Mouse (Mus musculus): ENCODE results near the gene Insl3. TPM values are rescaled to one million over a fixed set of nuclear protein-coding genes. Genes with fewer than 3 reads are reported as not detected.

The Insl3 gene
- total RNA-seq, 2 experiments from 2014 or later: 2.6 to 3.0 TPM

Other genes with a start within 250 kb of the Insl3 start
- 100 to 1,000 TPM; 179 to 181 TPM for gene Abhd8, start 225.6 kb upstream of the Insl3 start, total RNA-seq (2021)
- gene Mrpl34, start 224.3 kb upstream of the Insl3 start, total RNA-seq (2021): 10 to 100 TPM; 52.6 to 62.7 TPM
- 100 to 1,000 TPM; 104 to 110 TPM for gene Dda1, start 220.0 kb upstream of the Insl3 start, total RNA-seq (2021)
- 10 to 100 TPM; 60.1 to 62.4 TPM for gene Ano8, start 203.3 kb upstream of the Insl3 start, total RNA-seq (2021)
- 10 to 100 TPM; 30.6 to 33.3 TPM for gene Gtpbp3, start 201.1 kb upstream of the Insl3 start, total RNA-seq (2021)
- 1 to 10 TPM; 7.2 to 7.6 TPM for gene Plvap, start 177.5 kb upstream of the Insl3 start, total RNA-seq (2021)
- not detected for gene Ccdc194, start 163.5 kb upstream of the Insl3 start, total RNA-seq (2021)
- gene Bst2, start 151.8 kb upstream of the Insl3 start, total RNA-seq (2021): 1 to 10 TPM; 3.4 to 5.5 TPM
- gene Mvb12a, start 146.3 kb upstream of the Insl3 start, total RNA-seq (2021): 10 to 100 TPM; 33.8 to 36.2 TPM
- gene Tmem221, start 130.3 kb upstream of the Insl3 start, total RNA-seq (2021): under 1 TPM in 1 of 2 experiments, not detected in 1; 0.35 TPM
- gene Nxnl1, start 122.6 kb upstream of the Insl3 start, total RNA-seq (2021): under 1 TPM; 0.12 to 0.21 TPM
- gene Slc27a1, start 120.3 kb upstream of the Insl3 start, total RNA-seq (2021): 100 to 1,000 TPM in 1 of 2 experiments, 10 to 100 TPM in 1; 90.9 to 101 TPM
- 10 to 100 TPM; 59.0 to 61.6 TPM for gene Pgls, start 97.0 kb upstream of the Insl3 start, total RNA-seq (2021)
- 1 to 10 TPM; 2.6 to 2.7 TPM for gene Fam129c, start 91.6 kb upstream of the Insl3 start, total RNA-seq (2021)
- gene Colgalt1, start 78.2 kb upstream of the Insl3 start, total RNA-seq (2021): 10 to 100 TPM; 58.4 to 62.9 TPM
- 100 to 1,000 TPM; 268 to 281 TPM for gene Unc13a, start 17.5 kb upstream of the Insl3 start, total RNA-seq (2021)
- gene Jak3, start 12.9 kb upstream of the Insl3 start, total RNA-seq (2021): 1 to 10 TPM; 7.1 to 7.7 TPM
- under 1 TPM; 0.23 to 0.48 TPM for gene B3gnt3, start 12.6 kb downstream of the Insl3 start, total RNA-seq (2021)
- 10 to 100 TPM; 83.1 to 86.4 TPM for gene Fcho1, start 36.5 kb downstream of the Insl3 start, total RNA-seq (2021)
- gene Zfp709, start 192.8 kb downstream of the Insl3 start, total RNA-seq (2021): 10 to 100 TPM in 1 of 2 experiments, 1 to 10 TPM in 1; 9.3 to 10.4 TPM
- gene Zfp882, start 219.4 kb downstream of the Insl3 start, total RNA-seq (2021): 10 to 100 TPM; 10.9 to 12.8 TPM
- gene Zfp617, start 219.4 kb downstream of the Insl3 start, total RNA-seq (2021): 10 to 100 TPM; 25.2 to 31.4 TPM